Mouse (Mus musculus): ENCODE measurements around the gene Prr36. TPM values are rescaled to one million over a fixed set of nuclear protein-coding genes. Genes with fewer than 3 reads are reported as not detected.

Prr36 gene
- total RNA-seq, 1 experiment from 2014 or later = 5.2 TPM

GRCm38 (mm10) chr8:4239193-4239890, 22.1 kb upstream of the Prr36 start:
- no peak for DNase-seq

- peak; percentile 100 for DNase-seq
These were observed 21.4 kb upstream of the Prr36 start, which contains the start of the genes Map2k7 and Gm49320 for GRCm38 (mm10) chr8:4238434-4239192. Map2k7 (plus strand) TSS chr8:4238740. Gm49320 (plus strand) TSS chr8:4238865.

GRCm38 (mm10) chr8:4237814-4238433, 20.7 kb upstream of the Prr36 start:
- peak; percentile 51 for DNase-seq

GRCm38 (mm10) chr8:4230612-4231351, 13.5 kb upstream of the Prr36 start:
- DNase-seq = no peak

- no peak for DNase-seq
These were observed 12.5 kb upstream of the Prr36 start for GRCm38 (mm10) chr8:4229784-4230183.

GRCm38 (mm10) chr8:4227919-4228318, 10.7 kb upstream of the Prr36 start:
- DNase-seq = no peak

- peak; percentile 82 for DNase-seq
These were observed 9.6 kb upstream of the Prr36 start, which contains the start of gene Lrrc8e for GRCm38 (mm10) chr8:4226739-4227347. Lrrc8e (plus strand) TSS chr8:4226827.

GRCm38 (mm10) chr8:4226323-4226722, 9.1 kb upstream of the Prr36 start:
- no peak for DNase-seq

- no peak for DNase-seq
These were observed 4.8 kb upstream of the Prr36 start for GRCm38 (mm10) chr8:4222059-4222458.

GRCm38 (mm10) chr8:4219617-4220016, 2.4 kb upstream of the Prr36 start:
- no peak for DNase-seq

- DNase-seq = no peak
These were observed 963 bp downstream of the Prr36 start for GRCm38 (mm10) chr8:4216296-4216695.

GRCm38 (mm10) chr8:4214006-4214980, 3.0 kb downstream of the Prr36 start:
- peak; percentile 74 for DNase-seq

- peak; percentile 81 for DNase-seq
These were observed 3.9 kb downstream of the Prr36 start for GRCm38 (mm10) chr8:4213210-4214005.

GRCm38 (mm10) chr8:4212809-4213209, 4.5 kb downstream of the Prr36 start:
- no peak for DNase-seq

GRCm38 (mm10) chr8:4211097-4211496, 6.2 kb downstream of the Prr36 start:
- no peak for DNase-seq

GRCm38 (mm10) chr8:4207016-4207350, 10.3 kb downstream of the Prr36 start:
- no peak for DNase-seq

GRCm38 (mm10) chr8:4206182-4207015, 10.9 kb downstream of the Prr36 start:
- no peak for DNase-seq

GRCm38 (mm10) chr8:4205246-4206123, 11.8 kb downstream of the Prr36 start:
- no peak for DNase-seq
